Comparison of ENCODE assay signal across 22 mouse cellular contexts in the genomic region with DNA sequence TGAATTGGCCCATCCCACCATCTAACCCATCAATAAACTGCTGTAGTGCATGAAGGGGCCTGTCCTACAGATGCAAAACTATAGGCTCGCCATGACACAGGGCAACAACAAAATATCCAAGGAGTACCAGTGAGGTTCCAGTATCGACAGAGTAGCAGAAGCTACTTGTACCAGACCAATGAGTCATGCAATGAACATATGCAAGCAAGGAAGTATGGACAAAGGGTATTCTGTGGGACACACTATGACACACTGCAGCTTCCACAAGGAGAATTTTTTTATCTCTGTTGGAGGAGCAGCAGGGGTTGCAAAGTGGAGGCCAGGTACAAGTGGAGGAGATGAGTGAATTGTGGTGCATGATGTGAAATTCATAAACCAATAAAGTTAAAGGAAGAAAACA. TPM values are rescaled to one million over a fixed set of nuclear protein-coding genes. Genes with fewer than 3 reads are reported as not detected.
A peak's percentile ranks its signal among the peaks of the same experiment; 100 is the strongest.
DNase-seq lines count a peak whose midpoint lies in the region; ATAC-seq and TF ChIP-seq lines count a peak whose summit lies in the region.
"Had no signal": no experiment of that assay in that cellular context is flagged by ENCODE, and none has a peak within 500 bp of the region (broad histone marks: within the 10 kb centered on the region; RNA-seq: fewer than 3 reads in every experiment).

No protein-coding gene starts in this region.

- DNase-seq in lung, adult 2 months: no peak
- DNase-seq: adrenal gland, adult 8-10 months; adrenal gland, postnatal 14 days; B cell, adult 2 months; cerebellum, adult 11-12 months; cerebellum, adult 2 months; cerebellum, adult 9-10 months; cerebellum, postnatal 10 days; cerebellum, postnatal 25 days; forebrain, postnatal 0 days had no signal

- no peak overlapping the region for H3K4me3 ChIP-seq in intestine, embryonic 16.5 days (ENCODE audit: low read length)
- H3K4me3 ChIP-seq in intestine, embryonic 15.5 days (replicated peaks): no peak overlapping the region
- no peak overlapping the region for H3K4me3 ChIP-seq in stomach, embryonic 15.5 days (replicated peaks)
- H3K4me3 ChIP-seq in lung, adult 2 months (replicated peaks; ENCODE audit: extremely low read depth, low read depth, low read length): no peak overlapping the region
- H3K4me3 ChIP-seq: embryonic facial prominence, embryonic 10.5 days; embryonic facial prominence, embryonic 12.5 days; forebrain, embryonic 13.5 days; forebrain, embryonic 15.5 days had no signal

- H3K27ac ChIP-seq in intestine, embryonic 16.5 days (ENCODE audit: low read length): no peak overlapping the region
- no peak overlapping the region for H3K27ac ChIP-seq in intestine, embryonic 15.5 days
- H3K27ac ChIP-seq in stomach, embryonic 15.5 days: no peak overlapping the region
- H3K27ac ChIP-seq: embryonic facial prominence, embryonic 10.5 days; embryonic facial prominence, embryonic 12.5 days; forebrain, embryonic 13.5 days; forebrain, embryonic 15.5 days had no signal

- no peaks in the 10 kb centered on the region for H3K9me3 ChIP-seq in intestine, embryonic 16.5 days (ENCODE audit: control insufficient read depth, low read length)
- no peaks in the 10 kb centered on the region for H3K9me3 ChIP-seq in intestine, embryonic 15.5 days
- no peaks in the 10 kb centered on the region for H3K9me3 ChIP-seq in stomach, embryonic 15.5 days
- H3K9me3 ChIP-seq: embryonic facial prominence, embryonic 10.5 days; embryonic facial prominence, embryonic 12.5 days; forebrain, embryonic 13.5 days; forebrain, embryonic 15.5 days; G1E had no signal

- ATAC-seq in intestine, embryonic 16.5 days: peak; percentile 42; the same call in 1 of the 2 replicates
- ATAC-seq in intestine, embryonic 15.5 days: no peak
- ATAC-seq in stomach, embryonic 15.5 days (ENCODE audit: insufficient read depth, low FRiP score, low read depth): peak; percentile 35; the same call in 1 of the 2 replicates
- ATAC-seq in inflammation-experienced regulatory T-cells, adult 6 months: no peak
- ATAC-seq: activated CD4-positive, CD25-positive, alpha-beta regulatory T cell, adult 4 months; forebrain, embryonic 13.5 days; forebrain, embryonic 15.5 days; forebrain, postnatal 0 days; Patski had no signal

- H3K36me3 ChIP-seq in intestine, embryonic 16.5 days (ENCODE audit: control insufficient read depth, insufficient read depth, low read length): no peaks in the 10 kb centered on the region
- H3K36me3 ChIP-seq in intestine, embryonic 15.5 days: no peaks in the 10 kb centered on the region
- H3K36me3 ChIP-seq in stomach, embryonic 15.5 days: no peaks in the 10 kb centered on the region
- H3K36me3 ChIP-seq: embryonic facial prominence, embryonic 12.5 days; forebrain, embryonic 15.5 days had no signal

- WGBS in intestine, embryonic 16.5 days: 75% methylated on average over 2 of the region's 2 CpGs
- 74% methylated on average over 2 of the region's 2 CpGs for WGBS in intestine, embryonic 15.5 days
- WGBS in stomach, embryonic 15.5 days: 84% methylated on average over 2 of the region's 2 CpGs
- WGBS in lung, adult 2 months: 75% methylated on average over 2 of the region's 2 CpGs

- TF ChIP-seq POLR2A in lung, adult 2 months (IDR thresholded peaks at IDR 0.05; ENCODE audit: borderline replicate concordance, extremely low read depth, low read depth, low read length): no peak

- TF ChIP-seq CTCF in lung, adult 2 months (IDR thresholded peaks at IDR 0.05; ENCODE audit: insufficient read depth, low read length): no peak

- H3K4me1 ChIP-seq in intestine, embryonic 16.5 days (ENCODE audit: control insufficient read depth, insufficient read depth, low read length): 0 out of 2 replicates have a peak, but pooled peaks cover 9% of the 10 kb centered on the region
- H3K4me1 ChIP-seq in intestine, embryonic 15.5 days (replicated peaks): 0 out of 2 replicates have a peak, but pooled peaks cover 7% of the 10 kb centered on the region
- no peaks in the 10 kb centered on the region for H3K4me1 ChIP-seq in stomach, embryonic 15.5 days
- H3K4me1 ChIP-seq in lung, adult 2 months (ENCODE audit: control insufficient read depth, insufficient read depth, low read length): peaks cover 2% of the 10 kb centered on the region; the same call in 1 of the 2 replicates

- H3K4me2 ChIP-seq in intestine, embryonic 16.5 days (ENCODE audit: low read depth, low read length): no peak overlapping the region
- H3K4me2 ChIP-seq in intestine, embryonic 15.5 days (replicated peaks): no peak overlapping the region
- H3K4me2 ChIP-seq in stomach, embryonic 15.5 days: no peak overlapping the region
- H3K4me2 ChIP-seq: embryonic facial prominence, embryonic 12.5 days; forebrain, embryonic 13.5 days; forebrain, embryonic 15.5 days had no signal

- H3K9ac ChIP-seq in intestine, embryonic 16.5 days (ENCODE audit: low read depth, low read length): no peak overlapping the region
- no peak overlapping the region for H3K9ac ChIP-seq in intestine, embryonic 15.5 days
- no peak overlapping the region for H3K9ac ChIP-seq in stomach, embryonic 15.5 days
- H3K9ac ChIP-seq: embryonic facial prominence, embryonic 12.5 days; forebrain, embryonic 13.5 days; forebrain, embryonic 15.5 days; forebrain, postnatal 0 days had no signal

- H3K27me3 ChIP-seq in intestine, embryonic 16.5 days (replicated peaks; ENCODE audit: control insufficient read depth, insufficient read depth, low read length): no peaks in the 10 kb centered on the region
- no peaks in the 10 kb centered on the region for H3K27me3 ChIP-seq in intestine, embryonic 15.5 days (replicated peaks)
- H3K27me3 ChIP-seq in stomach, embryonic 15.5 days (replicated peaks): no peaks in the 10 kb centered on the region
- H3K27me3 ChIP-seq: CH12.LX; embryonic facial prominence, embryonic 12.5 days; forebrain, embryonic 13.5 days; forebrain, embryonic 15.5 days; Patski had no signal

RNA-seq across cellular contexts. Expression of gene Zmym4, which starts 9.7 kb away (rescaled TPM):
- polyA plus RNA-seq in intestine, embryonic 16.5 days (2015; fragmentation: Nextera tagmentation; extraction: Ambion mirVana): 10.1 and 10.7 TPM in 2 replicates
- 15.1 and 15.2 TPM in 2 replicates for polyA plus RNA-seq in intestine, embryonic 15.5 days (2015; fragmentation: Nextera tagmentation; extraction: Ambion mirVana)
- polyA plus RNA-seq in stomach, embryonic 15.5 days (2015; fragmentation: Nextera tagmentation; extraction: Ambion mirVana): 16.6 and 18.6 TPM in 2 replicates
- polyA plus RNA-seq in lung, adult 2 months (2012; rRNA removed): 3.8 and 5.5 TPM in 2 replicates
- 10 to 100 TPM; 12.1 to 22.4 (median 12.6) TPM for polyA plus RNA-seq in inflammation-experienced regulatory T-cells, adult 6 months (2017; shearing (Covaris generic))

Comparison
In these comparisons a context has a peak if more than half of its experiments do, and no peak if none do; other contexts are left out.
1. ATAC-seq: peak in intestine, embryonic 16.5 days (single experiment) and stomach, embryonic 15.5 days (single experiment); none in intestine, embryonic 15.5 days (single experiment) and inflammation-experienced regulatory T-cells, adult 6 months (single experiment).